Mouse (Mus musculus) gastrocnemius, adult 18-20 months (tissue): ENCODE measurements around the gene Noc3l. TPM values are rescaled to one million over a fixed set of nuclear protein-coding genes. Genes with fewer than 3 reads are reported as not detected.

ENCODE experiments used
- DNase-seq: peaks from one replicate; pipeline ENCODE4 v3.0.0; 2021; ENCODE audit warnings: low spot score
- total RNA-seq, 2 experiments: library from RNA; stranded (reverse); gene quantifications; 2 replicates each; pipeline ENCODE4 v1.2.3; 2021

Gene Noc3l
- total RNA-seq, 2 experiments from 2014 or later = 6.3 to 6.9 TPM

GRCm38 (mm10) chr19:38758685-38759472 is 60.2 kb downstream of the Noc3l start:
- peak; percentile 42 for DNase-seq

- DNase-seq = no peak
These were observed 61.0 kb downstream of the Noc3l start for GRCm38 (mm10) chr19:38758056-38758455.

- DNase-seq = no peak
These were observed 61.9 kb downstream of the Noc3l start for GRCm38 (mm10) chr19:38757161-38757560.

- no peak for DNase-seq
These were observed 68.8 kb downstream of the Noc3l start for GRCm38 (mm10) chr19:38750192-38750591.

GRCm38 (mm10) chr19:38746492-38747014 is 72.5 kb downstream of the Noc3l start:
- no peak for DNase-seq

- no peak for DNase-seq
These were observed 73.1 kb downstream of the Noc3l start for GRCm38 (mm10) chr19:38745810-38746491.

- DNase-seq = no peak
These were observed 74.5 kb downstream of the Noc3l start for GRCm38 (mm10) chr19:38744546-38744945.

Other genes starting within 250 kb of the Noc3l start
- 1 to 10 TPM; 3.4 to 4.1 TPM for gene Tbc1d12, start 17.3 kb upstream of the Noc3l start, total RNA-seq
- gene Hells, start 111.7 kb upstream of the Noc3l start, total RNA-seq = under 1 TPM; 0.28 to 0.87 TPM
- not detected for gene Cyp2c55, start 187.8 kb upstream of the Noc3l start, total RNA-seq
- not detected for gene Cyp2c65, start 241.8 kb upstream of the Noc3l start, total RNA-seq